Mouse (Mus musculus) megakaryocyte progenitor cell, adult 5-6 weeks (primary cell): ENCODE measurements at regions not wholly inside any gene's neighbourhood (a gene's known extent, or its start where the extent isn't known, plus 50 kb on each side); places are given as distances from the start of the nearest gene placed in this dataset.

Source experiments
- ATAC-seq: replicated peaks from 2 replicates; pipeline ENCODE4 v1.8.0; 2016; ENCODE audit warnings: mild to moderate bottlenecking, moderate TSS enrichment, inconsistent platforms; ENCODE audit not compliant: poor library complexity

DNA sequence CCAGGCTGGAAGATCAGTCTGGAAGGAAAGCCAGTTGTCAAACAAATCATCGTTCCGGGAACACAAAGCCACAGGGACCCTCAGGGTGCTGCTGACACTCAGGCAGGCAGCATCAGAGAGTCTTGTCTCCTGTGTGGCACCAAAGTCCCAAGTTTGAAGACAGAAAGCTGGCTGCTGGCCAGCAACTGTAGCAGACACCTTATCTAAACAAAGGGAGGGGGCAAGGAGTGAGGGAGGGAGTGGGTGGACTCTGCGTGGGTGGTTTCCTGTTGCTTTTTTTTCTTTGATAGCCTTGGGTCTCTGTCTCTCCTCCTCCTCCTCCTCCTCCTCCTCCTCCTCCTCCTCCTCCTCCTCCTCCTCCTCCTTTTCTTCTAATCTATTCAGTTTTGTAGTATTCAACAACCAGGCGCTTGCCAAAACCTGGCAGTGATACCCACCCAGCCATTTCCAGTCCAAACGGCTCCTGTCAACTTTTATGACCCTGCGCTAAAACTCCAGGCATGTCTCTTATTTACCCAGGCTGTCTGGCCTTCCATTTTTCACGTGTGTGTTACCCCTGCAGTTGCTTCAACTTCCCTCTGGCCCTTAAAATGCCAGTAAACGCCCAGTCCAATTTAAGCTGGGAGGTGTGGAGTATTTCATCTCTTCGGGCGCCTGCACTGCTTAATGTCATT is 266.4 kb downstream of the Bcor start:
- ATAC-seq, result peak; percentile 95

DNA sequence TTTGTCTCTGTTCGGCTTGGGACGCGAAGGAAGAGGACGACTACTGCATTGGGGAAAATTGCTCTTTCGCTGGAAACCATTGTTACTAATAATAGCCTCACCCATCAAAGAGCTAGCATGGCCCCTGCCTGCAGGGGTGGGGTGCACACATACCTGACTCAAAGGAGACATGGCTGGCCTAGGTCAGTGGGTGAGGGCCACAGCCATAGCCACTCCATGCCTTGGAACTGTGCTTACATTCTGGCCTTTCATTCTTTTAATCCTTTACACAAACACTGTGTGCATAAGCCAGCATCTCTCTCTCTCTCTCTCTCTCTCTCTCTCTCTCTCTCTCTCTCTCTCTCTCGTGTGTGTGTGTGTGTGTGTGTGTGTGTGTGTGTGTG is 265.9 kb downstream of the Bcor start:
- no peak for ATAC-seq

DNA sequence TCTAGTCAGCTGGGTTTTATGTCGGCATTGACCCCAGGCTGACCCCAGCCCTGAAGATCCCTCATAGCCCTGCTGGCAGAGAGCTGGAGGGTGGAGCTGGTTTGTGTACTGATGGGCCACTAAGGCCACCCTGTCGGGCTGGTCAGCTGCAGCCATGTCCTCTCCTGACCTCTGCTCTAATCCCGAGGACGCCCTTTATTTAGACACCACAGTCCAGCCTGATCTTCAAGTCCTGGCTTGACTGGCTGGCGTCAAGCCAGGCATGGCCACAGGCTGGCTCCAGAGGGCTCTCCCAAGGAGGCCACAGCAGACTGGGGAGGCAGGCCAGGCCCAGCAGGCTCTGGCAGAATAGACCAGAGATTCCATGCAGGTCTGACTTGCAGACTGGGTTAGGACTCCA is 264.8 kb downstream of the Bcor start:
- ATAC-seq, result no peak

DNA sequence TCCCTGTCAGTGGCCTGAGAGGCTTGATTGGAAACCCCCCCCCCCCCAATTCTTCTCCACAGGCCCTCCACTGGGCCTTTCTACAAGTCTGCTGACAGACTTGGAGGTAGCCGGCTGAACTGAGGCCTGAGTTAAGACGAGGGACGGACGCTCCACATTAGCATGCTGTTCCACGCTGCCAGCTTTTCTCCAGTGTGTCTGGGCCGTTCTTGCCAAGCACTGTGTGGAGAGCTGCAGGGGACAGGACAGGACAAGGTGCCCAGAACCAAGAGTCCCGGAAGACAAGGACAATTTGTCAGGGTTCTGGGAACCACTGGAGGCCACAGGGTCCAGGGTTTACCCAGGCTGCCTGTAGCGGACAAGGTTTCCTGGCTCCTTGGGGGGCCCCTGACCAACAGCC is 261.9 kb downstream of the Bcor start:
- ATAC-seq, result no peak

GRCm38 (mm10) chrX:11899051-11899450 is 261.1 kb downstream of the Bcor start:
- ATAC-seq, result no peak

GRCm38 (mm10) chrX:11899914-11900313 is 260.2 kb downstream of the Bcor start:
- ATAC-seq, result no peak

DNA sequence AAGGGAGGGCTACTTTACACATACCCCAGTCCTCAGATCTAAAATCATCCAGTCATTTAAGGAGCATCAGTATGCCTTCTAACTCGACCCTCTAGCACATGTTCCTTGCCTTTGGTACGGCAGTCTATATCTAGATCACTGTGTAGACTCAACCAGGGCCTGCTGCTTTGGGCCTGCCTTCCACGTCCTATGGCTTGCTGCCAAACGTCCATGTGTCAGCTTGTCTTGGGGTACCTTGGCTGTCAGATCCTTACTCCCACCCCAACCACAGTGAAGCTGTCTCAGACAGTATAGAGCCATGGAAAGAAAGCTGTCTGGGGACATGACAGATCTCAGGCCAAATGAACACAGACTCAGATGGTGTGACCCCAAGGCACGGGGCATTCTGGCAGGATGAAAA is 258.4 kb downstream of the Bcor start:
- ATAC-seq, result no peak

DNA sequence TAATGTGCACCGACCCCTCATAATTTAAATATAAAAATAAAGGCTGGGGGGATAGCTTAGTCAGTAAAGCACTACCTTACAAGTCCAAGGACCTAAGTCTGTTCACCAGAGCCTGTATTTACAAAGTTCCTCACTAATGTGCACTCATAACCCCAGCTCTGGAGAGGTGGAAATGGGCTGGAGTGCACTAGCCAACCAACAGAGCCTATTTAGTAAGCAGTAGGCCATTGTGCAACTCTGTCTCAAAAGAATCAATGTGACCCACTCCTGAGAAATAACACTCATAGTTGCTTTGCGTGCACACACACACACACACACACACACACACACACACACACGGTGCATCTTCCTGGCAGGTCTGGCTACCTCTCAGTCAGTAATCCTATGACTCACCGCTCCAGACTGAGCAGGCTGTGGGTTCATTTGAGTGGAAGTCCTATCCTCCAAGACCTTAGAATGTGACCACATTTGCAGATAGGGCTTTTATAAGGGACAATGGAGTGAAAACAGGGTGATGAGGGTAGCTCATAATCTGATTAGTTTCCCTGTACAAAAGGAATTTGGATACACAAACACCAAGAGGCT is 256.9 kb downstream of the Bcor start:
- ATAC-seq, result no peak

DNA sequence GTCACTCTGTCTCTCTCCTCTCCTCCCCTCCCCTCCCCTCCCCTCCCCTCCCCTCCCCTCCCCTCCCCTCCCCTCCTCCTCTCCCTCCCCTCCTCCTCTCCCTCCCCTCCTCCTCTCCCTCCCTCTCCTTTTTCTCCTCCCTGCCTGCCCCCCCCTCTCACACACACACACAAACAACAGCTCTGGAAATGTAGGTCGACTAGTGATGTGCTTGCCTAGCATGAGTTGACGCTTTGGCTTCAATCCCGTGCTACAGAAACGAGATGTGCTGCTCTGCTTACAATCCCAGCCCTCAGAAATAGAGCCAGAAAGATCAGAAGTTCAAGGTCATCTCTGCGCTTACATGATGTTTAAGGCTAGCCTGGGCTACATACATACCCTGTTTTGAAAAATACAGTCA is 254.9 kb downstream of the Bcor start:
- ATAC-seq, result no peak

- ATAC-seq, result no peak
These were observed 253.0 kb downstream of the Bcor start for GRCm38 (mm10) chrX:11907167-11907566.

GRCm38 (mm10) chrX:11915984-11916383 is 244.2 kb downstream of the Bcor start:
- no peak for ATAC-seq

GRCm38 (mm10) chrX:11920231-11920630 is 239.9 kb downstream of the Bcor start:
- ATAC-seq, result no peak

GRCm38 (mm10) chrX:11924639-11925302 is 235.4 kb downstream of the Bcor start:
- ATAC-seq, result no peak

GRCm38 (mm10) chrX:11926868-11927535 is 233.2 kb downstream of the Bcor start:
- ATAC-seq, result no peak

- ATAC-seq, result no peak
These were observed 230.7 kb downstream of the Bcor start for GRCm38 (mm10) chrX:11929448-11929847.

GRCm38 (mm10) chrX:11931432-11931831 is 228.7 kb downstream of the Bcor start:
- ATAC-seq, result no peak

GRCm38 (mm10) chrX:11935337-11935736 is 224.8 kb downstream of the Bcor start:
- no peak for ATAC-seq

DNA sequence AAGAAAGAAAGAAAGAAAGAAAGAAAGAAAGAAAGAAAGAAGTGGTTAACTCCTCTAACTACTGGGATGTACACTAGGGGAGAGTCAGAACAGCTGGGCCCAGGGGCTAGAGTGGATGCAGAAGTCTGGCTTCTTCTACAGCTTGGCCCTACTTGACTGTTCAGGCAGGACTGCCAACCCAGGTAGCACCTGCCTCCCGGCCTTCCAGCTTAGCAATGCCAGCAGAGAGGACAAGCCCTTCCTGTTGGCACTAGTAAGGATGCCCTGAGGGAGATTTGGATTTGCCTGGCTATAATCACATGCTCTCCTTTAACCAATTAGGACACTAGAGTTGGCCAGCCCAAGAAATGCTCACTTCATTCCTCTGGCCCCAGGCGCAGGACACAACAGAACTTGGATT is 219.9 kb downstream of the Bcor start:
- ATAC-seq, result no peak

DNA sequence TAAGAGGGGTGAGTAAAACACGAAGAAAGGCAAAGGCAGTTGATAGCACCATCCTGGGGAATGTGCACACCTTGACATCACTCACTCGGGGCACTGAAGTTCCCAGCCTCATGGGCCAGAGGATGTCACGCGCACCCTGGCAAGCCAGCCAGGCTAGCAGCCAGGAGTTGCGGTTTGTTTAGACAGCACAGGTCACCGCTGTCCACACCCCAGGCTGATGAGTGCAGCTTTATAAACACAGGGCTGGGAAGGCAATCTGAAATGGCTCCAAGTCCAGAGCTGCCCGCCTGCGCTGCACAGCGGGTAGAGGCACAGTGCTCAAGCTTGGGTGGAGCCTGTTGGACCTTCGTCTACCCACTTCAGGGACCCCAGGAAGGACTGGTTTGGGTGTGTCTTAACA is 216.8 kb downstream of the Bcor start:
- no peak for ATAC-seq

DNA sequence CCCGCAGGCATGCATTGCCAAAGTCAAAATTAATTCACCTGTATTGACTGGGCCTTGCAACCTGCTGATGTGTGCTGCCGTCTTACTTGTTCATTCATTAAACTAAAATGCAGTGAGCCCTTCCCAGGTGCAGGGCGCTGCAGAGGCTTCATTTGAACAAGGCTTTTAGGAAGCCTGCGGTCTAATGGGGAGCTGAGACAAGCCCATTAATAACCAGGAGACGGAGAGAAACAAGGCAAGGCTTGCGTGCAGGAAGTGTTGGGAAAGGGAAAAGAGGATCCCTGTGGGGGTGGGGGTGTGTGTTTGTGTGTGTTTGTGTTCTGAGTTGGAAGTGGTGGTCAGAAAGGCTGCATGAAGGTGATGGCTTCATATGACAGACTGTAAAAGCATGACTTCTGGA is 215.6 kb downstream of the Bcor start:
- ATAC-seq, result no peak

GRCm38 (mm10) chrX:11945280-11945679 is 214.9 kb downstream of the Bcor start:
- ATAC-seq, result no peak

DNA sequence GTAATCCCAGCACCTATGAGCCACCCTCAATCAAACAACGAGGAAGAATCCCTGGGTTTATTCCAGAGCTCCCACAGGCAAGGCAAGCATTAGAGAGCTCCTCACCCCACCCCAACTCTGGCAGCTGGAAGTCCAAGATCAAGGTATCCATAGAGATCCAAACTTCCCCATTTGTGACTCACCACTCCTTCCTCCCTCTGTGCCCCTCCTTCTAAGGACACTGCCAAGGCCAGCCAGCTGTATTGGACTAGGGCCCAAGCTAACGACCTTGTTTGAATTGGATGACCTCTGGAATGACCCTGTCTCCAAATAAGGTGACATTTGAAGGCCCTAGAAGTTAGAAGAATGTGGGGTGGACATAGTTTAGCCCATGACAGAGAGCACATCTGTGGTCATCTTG is 208.0 kb downstream of the Bcor start:
- 0 out of 2 replicates have a peak, but pooled peaks have one; percentile 37 for ATAC-seq
